Mouse (Mus musculus): Measurements from ENCODE around the gene Zbtb37.

Gene Zbtb37

DNA sequence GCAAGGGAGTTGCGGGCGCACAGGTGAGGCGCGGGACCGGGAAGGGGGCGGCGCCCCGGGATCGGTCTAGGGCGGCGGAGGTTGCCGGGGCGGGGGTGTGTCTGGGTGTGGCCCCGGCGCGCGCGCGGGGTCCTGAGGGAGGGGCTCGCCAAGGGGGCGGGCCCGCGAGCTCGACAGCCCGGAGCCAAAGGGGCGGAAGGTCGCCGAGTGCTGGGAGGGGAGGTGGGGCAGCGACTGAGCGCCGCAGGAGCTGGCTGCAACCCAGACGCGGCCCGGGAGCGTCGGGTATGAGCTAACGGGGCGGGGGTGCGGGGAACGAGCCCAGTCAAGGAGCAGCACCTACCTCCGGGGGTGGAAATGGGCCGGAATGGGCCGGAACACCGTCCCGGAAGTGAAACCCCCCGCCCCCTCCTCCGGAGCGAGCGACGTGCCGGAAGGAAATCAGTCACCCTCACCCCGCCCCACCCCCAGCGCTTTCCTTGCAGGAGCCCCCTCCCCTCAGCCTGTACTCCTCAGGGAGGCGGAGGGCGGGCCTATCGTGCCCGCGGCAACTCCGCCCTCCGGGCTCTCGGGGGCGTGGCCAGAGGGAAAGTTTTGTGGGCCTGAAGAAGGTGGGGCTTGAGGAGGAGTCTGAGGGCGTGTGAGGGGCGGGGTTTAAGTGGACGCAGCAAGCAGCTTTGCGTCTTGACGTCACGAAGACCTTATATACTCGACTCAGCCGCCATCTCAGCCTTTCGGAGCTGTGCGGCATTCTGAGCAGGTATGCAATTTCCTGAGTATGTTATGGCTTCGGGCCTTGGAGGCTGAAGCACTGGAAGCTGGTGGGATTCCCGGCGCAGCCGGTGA, at the start of gene Zbtb37:
Zbtb37 (minus strand) TSS at position 415 of the 846 bp plus-strand sequence.
- DNase-seq, result peak; percentile 100

DNA sequence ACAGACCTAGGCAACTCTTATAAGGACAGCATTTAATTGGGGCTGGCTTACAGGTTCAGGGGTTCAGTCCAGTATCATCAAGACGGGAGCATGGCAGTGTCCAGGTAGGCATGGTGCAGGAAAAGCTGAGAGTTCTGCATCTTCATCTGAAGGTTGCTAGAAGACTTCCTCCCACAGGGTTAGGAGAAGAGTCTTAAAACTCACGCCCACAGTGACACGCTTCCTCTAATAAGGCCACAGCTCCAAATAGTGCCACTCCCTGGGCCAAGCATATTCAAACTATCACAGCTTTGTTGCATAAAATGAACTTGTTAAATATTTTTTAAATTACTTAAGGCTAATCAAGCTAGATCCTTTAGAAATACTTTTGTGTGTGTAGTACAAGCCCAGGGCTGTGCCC, 42.6 kb upstream of the Zbtb37 start:
- no peak for DNase-seq

DNA sequence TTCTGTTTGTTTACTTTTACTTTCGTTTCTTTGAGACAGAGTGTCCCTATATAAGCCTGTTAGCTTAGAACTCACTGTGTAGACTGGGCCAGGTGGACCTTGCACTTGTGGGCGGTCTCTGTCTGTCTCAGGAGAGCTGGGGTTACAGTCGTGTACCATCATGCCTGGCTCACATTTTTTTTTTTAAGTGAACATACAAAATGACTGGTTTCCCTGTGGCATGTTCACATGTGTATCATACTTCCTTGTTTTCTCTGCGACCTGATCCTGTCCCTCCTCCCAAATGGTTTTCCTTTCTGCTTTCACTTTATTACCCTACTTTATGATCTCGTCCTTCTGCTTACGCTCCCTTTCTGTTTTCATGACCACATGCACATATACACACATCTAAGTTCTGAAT, 41.6 kb upstream of the Zbtb37 start:
- DNase-seq, result no peak

DNA sequence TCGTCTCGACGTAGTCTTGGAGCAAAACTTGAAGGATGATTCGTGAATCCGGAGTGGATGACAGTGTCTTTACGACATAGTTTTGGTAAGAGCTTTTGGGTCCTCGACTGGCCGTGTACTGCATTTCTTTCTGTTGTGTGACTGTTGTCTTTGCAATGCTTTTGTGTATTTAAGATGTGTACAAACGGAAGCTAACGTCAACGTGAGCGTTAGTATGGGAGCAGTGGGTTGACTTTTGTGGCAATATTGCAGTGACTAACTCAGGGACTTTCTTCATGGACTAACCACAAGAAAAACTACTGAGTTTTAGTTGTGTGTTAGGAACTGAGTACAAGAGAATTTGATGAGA, 36.6 kb upstream of the Zbtb37 start:
- no peak for DNase-seq

DNA sequence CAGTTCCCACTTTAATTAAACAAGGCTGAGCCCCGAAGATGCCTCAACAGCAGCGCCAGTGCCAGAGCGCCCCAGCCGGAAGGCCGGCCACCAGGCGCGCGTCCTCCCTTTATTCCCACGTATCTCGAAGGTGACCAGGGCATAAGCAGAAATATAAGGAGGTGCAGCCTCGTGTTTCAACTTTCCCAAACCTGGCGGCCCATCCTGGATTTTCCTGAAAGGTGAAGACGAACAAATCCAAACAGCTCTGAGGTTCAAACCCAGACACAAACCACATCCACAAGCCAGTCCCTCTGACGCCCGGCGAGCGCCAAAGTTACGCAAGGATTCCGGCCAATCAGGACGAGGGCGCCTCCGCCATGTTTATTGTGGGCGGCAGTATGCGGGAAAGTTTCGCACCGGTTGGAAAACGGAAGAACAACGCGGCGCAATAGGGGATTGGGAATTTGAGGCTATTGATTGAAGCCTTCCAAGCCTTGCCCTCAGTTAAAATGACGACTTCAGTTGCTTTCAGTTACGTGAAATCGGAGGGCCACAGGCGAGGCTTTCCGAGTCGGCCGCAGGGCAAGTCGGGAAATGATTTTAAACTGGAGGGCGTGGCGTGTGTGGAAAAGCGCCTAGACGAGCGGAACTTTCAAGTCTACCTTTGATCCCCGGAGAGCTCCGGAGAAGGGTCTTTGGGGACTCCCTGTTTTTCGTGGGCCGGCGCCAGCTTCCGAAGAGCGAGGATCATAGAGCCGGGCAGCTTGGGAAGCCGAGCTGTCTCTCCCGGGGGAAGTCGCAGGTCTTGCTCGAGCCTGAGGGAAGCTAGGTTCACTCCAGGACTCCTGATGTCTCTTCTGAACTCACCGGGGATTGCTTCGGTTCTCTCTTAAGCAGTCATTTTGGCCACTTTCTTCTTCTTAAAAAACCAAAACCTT, 36.0 kb upstream of the Zbtb37 start, which contains the start of the genes Dars2 and Cenpl:
Dars2 (minus strand) TSS at position 307 of the 920 bp plus-strand sequence.
Cenpl (plus strand) TSS at position 362 of the 920 bp plus-strand sequence.
- DNase-seq, result peak; percentile 94

DNA sequence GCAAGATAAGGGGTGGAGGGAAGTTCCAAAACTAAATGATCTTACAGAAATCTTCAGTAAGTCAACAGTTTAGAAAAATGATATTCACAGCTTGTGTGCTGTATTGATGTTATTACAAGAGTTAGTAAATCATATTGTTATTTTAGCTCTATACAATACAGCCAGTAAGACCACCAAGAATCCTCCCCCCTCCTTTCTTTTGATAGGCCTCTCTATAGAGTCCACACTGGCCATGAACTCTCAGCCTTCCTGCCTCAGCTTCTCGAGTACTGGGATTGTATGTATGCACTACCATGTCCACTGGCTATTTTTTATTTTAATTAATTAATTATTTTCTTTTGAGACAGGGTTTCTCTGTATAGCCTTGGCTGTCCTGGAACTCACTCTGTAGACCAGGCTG, 28.7 kb upstream of the Zbtb37 start:
- no peak for DNase-seq

DNA sequence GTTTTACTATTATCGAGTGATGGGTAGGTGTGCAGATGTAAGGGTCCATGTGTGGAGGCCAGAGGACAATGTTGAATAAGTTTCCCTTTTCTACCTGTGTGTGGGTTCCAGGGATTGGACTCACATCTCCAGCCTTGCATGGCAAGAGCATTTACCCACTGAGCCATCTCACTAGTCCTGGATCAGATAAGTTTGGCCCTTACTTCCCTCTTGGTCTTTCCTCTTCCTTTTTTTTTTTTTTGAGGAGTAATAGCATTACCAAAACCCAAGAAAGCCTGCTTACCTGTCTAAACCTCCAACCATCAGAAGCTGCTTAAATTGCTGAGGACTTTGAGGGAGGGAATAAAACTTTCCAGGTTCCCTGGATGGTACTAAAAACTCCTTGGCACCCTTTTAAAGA, 22.5 kb upstream of the Zbtb37 start:
- no peak for DNase-seq

DNA sequence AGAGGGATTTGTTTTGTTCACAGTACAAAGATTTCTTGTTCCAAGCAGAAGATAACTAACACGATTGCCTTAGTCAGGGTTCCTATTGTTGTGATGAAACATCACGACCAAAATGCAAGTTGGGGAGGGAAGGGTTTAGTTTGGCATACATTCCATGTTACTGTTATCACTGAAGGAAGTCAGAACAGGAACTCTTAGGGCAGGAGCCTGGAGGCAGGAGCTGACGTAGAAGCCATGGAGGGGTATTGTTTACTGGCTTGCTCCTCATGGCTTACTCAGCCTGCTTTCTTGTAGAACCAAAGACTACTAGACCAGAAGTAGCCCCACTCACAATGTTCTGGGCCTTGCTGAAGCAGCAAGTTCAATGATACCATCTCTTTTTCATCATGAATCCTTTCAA, 12.3 kb upstream of the Zbtb37 start:
- DNase-seq, result no peak

DNA sequence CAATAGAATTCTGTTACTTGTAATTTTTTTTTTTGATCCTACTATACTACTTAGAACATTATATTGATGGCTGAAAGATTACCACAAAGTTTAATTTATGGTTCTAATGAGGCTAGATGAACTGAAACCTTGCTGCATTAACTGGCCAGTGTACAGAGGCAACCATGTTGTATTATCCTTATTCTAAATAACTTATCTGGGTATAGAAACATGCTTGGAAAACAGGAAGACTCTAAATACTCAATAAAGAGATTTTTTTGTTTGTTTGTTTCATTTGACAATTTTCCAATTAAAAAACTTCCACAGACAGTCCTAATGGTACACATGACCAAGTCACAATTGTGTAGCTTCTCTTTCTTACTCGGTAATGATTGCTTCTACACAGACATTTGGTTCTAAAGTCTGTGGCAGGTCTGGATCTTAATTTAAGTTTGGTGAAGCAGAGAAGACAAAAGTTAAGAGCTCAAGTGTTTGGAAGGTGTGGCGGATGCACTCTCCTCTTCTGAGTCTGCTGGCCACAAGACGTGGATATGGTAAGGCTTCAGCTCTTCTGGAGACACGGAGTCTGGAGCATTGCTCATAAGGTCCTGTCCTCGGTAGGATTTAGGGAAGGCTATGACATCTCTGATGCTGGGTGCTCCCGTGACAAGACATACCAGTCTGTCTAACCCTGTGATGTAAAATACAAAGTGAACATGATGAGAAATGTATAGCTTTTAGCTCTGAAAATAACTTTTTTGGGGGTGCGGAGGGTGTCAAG, 6.8 kb upstream of the Zbtb37 start:
- DNase-seq, result no peak

DNA sequence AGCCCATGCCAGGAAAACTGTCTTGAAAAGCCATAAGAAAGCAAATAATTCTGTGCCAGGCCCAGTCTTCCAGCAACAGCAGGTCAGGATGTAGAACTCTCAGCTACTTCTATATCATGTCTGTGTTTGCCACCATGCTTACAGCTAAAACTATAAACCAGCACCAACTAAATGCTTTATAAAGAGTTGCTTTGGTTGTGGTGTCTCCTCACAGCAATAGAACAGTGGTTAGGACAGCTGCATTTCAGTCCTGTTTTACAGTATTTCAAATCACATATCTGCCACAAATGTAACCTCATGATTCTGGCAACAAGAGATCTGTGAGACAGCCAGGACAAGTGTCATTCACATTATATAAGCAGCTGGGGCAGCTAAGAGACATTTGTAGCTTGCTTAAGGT, 6.2 kb upstream of the Zbtb37 start:
- DNase-seq, result no peak

DNA sequence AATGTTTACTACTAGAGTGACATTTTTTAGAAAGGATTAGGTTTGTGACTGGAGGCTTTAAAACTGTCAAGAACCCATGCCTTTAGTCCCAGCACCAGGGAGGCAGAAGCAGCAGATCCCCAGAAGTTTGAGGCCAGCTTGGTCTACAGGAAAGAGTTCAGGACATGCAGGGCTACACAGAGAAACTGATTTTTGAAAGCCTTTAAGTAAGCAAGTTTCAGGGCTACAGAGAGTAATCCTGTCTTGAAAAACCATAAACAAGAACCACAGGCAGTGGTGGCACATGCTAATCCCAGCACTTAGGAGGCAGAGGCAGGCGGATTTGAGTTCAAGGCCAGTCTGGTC, 5.7 kb upstream of the Zbtb37 start:
- no peak for DNase-seq

DNA sequence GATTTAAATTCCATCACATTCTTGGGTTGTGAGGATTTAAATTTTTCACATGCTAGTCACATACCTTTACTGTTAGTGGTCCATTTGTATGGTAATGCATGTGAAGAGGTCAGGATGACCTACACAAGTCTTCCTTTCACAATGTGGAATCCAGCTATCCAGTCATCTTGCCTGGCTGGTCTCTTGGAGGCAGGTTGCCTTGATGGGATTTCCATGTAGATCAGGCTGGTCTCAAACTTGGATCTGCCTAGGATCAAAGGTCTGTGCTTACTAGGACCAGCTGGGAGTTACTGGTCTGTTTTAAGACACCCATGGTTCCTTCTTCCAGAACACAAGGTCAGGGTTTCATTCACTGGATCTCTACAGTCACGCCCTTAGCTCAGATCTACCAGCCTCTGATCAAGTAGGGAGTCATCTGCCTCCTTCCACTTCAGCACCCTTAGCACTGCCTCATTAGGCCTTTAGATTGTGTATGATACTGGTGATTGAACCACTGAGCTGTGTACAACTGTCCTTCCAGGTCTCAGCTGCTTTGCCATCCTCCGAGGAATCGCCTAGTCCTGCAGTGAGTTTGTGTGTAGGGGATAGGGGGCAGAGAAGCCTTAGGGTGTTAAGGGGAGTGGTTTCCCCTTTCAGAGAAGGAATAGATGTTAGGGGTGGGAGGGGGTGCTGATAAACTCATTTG, 5.2 kb upstream of the Zbtb37 start:
- no peak for DNase-seq

DNA sequence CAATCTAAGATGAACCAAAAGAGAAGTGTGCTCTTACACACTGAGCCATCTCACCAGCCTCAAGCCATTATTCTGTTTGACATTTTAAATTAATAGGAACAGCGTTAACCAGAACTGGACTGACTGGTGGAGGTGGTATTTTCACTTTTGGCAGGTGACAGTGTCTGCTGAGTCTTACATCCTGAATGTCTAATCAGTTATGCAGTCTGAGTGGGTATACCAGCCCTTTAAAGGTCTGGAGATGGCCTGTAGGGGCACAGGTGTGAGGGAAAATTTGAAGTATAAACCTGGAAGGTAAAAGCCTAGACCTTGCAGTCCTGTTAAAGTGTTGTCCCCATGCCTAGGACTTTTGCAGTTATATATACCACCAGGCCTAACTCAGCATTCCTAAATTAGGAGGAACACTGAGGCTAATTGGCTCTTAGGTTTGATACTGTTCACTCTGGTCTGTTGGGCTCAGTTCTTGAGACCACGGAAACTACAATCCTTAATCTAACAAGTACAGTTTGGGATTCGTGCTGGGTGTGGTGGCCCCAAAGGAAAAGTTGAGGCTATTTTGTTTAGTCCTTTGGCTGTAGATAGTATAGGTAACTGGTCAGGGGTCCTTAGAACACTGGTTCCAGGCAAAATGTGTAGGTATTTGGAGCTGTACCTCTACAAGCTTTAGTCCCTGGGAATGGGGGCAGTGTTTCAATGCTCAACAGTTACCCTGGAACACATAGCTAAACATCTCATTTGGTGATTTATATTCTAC, 4.5 kb upstream of the Zbtb37 start:
- no peak for DNase-seq

DNA sequence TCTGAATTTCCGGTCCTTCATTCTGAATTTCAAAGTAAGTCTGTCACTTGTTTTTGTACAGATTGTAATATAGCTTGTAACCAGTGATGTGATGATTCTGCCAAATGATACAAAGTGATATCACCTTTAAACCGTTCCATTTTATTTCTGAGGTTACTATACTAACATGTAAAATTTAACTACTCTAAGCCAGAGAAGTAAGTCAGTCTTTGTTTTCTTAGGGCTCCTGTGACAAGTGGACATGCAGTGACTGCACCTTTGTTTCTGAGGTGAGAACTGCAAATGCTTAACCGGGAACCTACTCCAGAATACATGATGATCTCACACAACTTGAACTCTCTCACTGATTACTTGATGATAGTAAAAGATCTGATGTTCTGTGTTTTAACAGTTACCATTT, 3.4 kb upstream of the Zbtb37 start:
- no peak for DNase-seq

DNA sequence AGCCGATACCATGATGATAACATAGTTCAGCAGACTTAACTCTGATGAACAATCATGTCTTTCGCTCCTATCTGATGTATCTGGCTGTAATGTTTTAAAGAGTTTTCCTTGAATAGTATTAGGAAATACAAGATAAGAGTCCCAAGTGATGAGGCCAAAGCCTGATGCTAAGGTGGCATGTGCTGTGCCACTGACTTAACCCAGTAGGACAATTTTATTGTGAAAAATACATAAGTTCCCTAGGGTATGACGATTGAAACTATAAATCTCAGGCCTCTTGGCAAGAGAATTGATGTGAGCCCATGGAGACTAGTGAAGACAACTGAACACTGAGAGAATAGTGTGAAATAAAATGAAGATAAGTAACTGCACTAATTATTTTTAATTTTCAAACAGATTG, 3.0 kb upstream of the Zbtb37 start:
- DNase-seq, result no peak

DNA sequence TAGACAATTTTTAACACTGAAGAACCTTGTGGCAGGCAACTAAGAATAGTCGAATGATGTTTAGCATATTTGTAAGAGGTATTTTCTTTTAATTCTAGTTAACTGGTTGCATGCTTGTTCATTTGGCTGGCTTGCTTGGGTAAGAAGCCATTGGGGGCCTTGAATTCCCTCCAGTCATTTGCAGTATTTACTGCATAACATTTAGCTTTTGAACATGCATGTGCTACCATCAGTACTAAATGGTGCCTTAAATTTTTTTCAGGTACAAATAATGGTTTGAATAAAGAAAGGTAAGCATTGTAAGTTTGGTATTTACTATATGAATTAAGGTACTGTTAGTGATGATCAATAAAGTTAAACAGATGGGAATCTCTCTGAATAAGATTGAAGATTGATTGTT, 2.4 kb upstream of the Zbtb37 start:
- DNase-seq, result no peak

DNA sequence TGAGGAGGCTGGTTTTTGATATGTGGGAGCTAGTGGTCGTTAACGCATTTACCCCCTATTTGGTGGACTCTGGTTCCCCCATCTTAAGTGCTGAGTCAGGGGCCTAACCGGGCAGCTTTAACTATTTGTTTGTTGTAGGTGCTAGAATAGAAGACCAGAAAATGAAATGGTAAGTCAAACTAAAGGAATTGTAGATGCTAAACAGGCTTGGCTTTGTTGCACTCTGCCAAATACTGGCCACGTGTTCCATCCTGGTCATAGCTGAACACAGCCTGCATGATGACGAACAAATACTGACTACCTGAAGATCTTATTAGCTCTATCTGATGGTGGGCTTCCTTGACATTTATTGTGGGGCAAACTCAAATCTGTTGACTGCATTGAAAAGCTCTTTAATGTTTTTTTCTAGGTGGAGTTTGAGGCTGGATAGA, 1.8 kb upstream of the Zbtb37 start:
- DNase-seq, result no peak

DNA sequence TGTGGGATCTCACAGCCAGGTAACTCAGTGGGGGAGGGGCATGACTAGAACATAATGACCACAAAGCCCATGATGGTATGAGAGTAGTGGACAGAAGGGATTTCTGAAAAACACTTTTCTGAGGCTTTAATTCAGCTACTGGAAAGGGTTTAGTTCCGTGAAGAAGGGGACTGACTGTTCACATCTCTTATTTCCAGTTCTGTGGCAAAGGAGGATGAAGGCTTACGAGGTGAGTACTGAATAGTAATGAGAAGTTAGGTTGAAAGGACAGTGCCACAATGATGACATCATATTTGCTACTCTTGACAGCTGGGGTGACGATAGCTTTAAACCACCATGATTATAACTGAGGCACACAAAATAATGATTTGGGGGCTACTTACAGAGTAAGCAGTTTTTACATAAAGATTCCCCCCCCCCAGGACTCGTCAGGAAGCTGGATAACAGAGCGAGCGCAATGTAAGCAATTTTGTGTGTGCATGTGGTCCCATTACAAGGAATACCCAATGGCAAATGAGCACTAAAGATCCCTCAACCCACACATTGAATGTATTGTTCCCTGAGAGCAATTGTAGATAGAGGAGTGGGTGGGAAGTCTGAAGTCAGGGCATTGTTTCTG, 1.2 kb upstream of the Zbtb37 start:
- no peak for DNase-seq

DNA sequence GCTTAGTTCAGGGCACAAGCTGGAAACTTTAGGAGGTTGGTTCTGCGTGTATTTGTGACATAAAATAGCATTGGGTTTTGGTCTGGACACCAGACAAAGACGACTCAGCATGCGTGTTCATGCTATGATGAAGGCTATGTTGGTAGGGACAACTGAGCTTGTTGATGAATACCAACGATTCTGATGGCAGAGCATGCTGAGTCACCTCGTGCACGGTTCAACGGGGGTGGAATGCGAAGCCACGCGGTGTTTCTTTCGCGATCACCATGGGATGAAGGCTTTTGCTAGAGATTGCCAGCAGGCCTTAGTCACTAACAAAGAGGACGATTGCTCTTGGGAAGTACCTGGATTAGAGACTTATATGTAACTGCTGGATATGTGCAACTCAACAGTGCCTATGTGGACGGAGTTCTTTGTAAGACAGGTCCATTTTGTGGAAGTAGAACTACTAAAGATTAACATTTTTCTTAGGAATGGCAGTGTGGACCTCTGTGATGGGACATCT, 684 bp upstream of the Zbtb37 start:
- peak; percentile 58 for DNase-seq

DNA sequence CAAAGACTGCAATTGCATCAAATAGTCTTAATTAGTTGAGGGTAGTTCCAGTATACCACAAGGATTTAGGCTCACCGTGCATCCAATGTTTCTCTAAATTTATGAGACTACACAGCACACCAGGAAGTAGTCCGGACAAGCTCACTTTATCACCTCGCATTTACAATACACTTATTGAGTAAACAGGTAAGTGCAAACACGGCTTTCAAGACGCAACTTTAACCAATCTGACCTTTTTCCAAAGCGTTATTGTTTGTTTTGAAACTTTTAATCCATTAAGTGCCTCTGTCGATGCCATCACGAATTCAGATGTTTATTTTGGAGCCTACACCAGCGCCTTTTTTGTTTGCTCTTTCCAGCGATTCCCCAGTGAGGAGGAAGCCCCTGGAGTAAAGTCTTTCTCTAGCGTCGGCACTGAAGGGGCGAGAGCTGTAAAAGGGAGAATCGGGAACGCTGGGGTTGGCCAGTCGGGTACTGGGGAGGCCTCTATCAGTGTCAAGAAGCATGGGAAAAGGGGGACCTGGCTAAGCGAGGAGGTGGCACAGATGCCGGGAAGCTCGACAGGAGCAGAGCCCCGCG, 704 bp downstream of the Zbtb37 start:
- no peak for DNase-seq

DNA sequence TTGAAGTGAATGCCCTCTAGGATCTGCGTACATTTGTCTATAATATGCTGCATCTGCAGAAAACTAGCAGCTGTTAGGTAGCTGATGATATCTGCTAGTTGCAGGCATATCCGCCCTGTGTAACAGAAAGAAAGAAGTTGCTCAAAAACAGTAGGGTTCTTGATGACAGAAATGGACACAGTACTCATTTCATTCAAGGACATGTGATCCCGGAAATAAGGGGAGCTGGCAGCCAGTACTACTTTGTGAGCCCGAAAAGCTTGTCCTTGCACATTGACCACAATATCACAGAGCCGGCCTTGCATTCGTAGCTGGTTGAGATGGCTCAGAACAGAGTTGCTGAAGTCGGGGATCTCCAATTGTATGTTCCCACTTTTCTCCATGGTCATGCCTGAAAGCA, 2.3 kb downstream of the Zbtb37 start:
- DNase-seq, result no peak
